Comparison of ENCODE assay signal across 17 mouse cellular contexts in the genomic region with DNA sequence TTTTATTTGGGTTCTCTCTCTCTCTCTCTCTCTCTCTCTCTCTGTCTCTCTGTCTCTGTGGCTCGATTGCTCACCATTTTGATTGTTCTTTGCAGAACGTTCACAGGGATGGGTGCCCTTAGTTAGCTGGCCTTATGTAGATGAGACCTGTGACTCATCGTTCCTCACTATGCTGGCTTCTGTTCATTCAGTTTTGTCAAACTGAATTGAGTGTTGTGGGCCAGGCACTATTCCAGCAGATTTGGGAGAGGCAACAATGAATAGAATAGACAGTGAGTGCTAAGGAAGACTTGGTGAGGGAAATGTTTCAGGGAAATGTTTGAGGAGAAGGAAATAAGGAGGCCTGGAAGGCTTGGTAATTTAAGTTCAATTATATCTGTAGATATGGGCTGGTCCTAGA. TPM values are rescaled to one million over a fixed set of nuclear protein-coding genes. Genes with fewer than 3 reads are reported as not detected.
"Had no signal": no experiment of that assay in that cellular context is flagged by ENCODE, and none has a peak within 500 bp of the region (broad histone marks: within the 10 kb centered on the region; RNA-seq: fewer than 3 reads in every experiment).

No protein-coding gene starts in this region.

- DNase-seq: heart, postnatal 10 days; heart, postnatal 14 days; heart, postnatal 36 days; heart, postnatal 4 days; kidney, adult 11 months; kidney, adult 18-20 months; kidney, adult 2 months; kidney, adult 8-10 months; kidney, adult 9 months; kidney, postnatal 10 days; kidney, postnatal 14 days; kidney, postnatal 25 days; kidney, postnatal 36 days; kidney, postnatal 4 days; layer of hippocampus, adult 9-11 months; layer of hippocampus, postnatal 36 days had no signal

RNA-seq across cellular contexts. Expression of gene Hepacam2, which starts 2.2 kb away (rescaled TPM):
- total RNA-seq: heart, postnatal 14 days; hematopoietic stem cell, adult 5-6 weeks had no signal
